Mouse (Mus musculus) erythroblast, embryonic 14.5 days (primary cell): ENCODE data around the gene Negr1.

Source experiments
- GATA1 ChIP-seq: IDR thresholded peaks from 2 replicates; pipeline ENCODE4 v1.6.1; 2012; ENCODE audit warnings: low read length, inconsistent platforms, mixed read lengths
- TAL1 ChIP-seq: IDR thresholded peaks from 3 replicates; pipeline ENCODE4 v1.6.1; 2012; ENCODE audit warnings: low read length, inconsistent platforms, mixed read lengths

- TF ChIP-seq GATA1 (no peak), TAL1 (no peak)
These were observed 630.4 kb downstream of the Negr1 start for GRCm38 (mm10) chr3:157192021-157192420.
